Mouse (Mus musculus) myocyte (in vitro differentiated cells): ENCODE results near the gene A730061H03Rik. TPM values are rescaled to one million over a fixed set of nuclear protein-coding genes. Genes with fewer than 3 reads are reported as not detected.

ENCODE experiments used
- H3K27me3 ChIP-seq: one replicate; pipeline ENCODE4 v1.6.1; 2011; ENCODE audit not compliant: control insufficient read depth, insufficient read depth, insufficient read length
- H3K36me3 ChIP-seq: one replicate; pipeline ENCODE4 v1.6.1; 2011; ENCODE audit not compliant: control insufficient read depth, insufficient read depth
- H3K4me2 ChIP-seq: one replicate; pipeline ENCODE4 v1.6.1; 2011; ENCODE audit warnings: low read depth, control low read depth
- H3K4me3 ChIP-seq: one replicate; pipeline ENCODE4 v1.5.1; 2011; ENCODE audit warnings: mild to moderate bottlenecking, control low read depth, moderate library complexity
- H3K79me2 ChIP-seq: one replicate; pipeline ENCODE4 v1.6.1; 2011; ENCODE audit not compliant: control insufficient read depth, insufficient read depth
- H3ac ChIP-seq: one replicate; pipeline ENCODE4 v1.6.1; 2011; ENCODE audit not compliant: control insufficient read depth, insufficient read length
- CEBPB ChIP-seq: IDR thresholded peaks from 2 replicates; pipeline ENCODE4 v1.6.1; 2011; ENCODE audit warnings: mild to moderate bottlenecking, moderate library complexity; ENCODE audit not compliant: poor library complexity, insufficient read depth, severe bottlenecking
- E2F4 ChIP-seq: IDR thresholded peaks from one replicate; pipeline ENCODE4 v1.6.1; 2011; ENCODE audit warnings: mild to moderate bottlenecking, control low read depth, moderate library complexity; ENCODE audit not compliant: insufficient read depth
- MAX ChIP-seq: IDR thresholded peaks from one replicate; pipeline ENCODE4 v1.6.1; 2011; ENCODE audit warnings: low read depth, mild to moderate bottlenecking, control low read depth
- MYOD1 ChIP-seq, 3 experiments: IDR thresholded peaks; one replicate each; pipeline ENCODE4 v1.6.1; 2011; ENCODE audit warnings: control low read depth in 2 of 3, low read depth in 2 of 3, mild to moderate bottlenecking in 2 of 3, moderate library complexity in 1 of 3; ENCODE audit not compliant: insufficient read length in 2 of 3, control insufficient read depth in 1 of 3
- MYOG ChIP-seq, 3 experiments: IDR thresholded peaks; one replicate each; pipeline ENCODE4 v1.6.1; 2011; ENCODE audit warnings: control low read depth in 2 of 3, low read depth in 2 of 3, mild to moderate bottlenecking in 2 of 3; ENCODE audit not compliant: insufficient read length in 2 of 3, control insufficient read depth in 1 of 3, insufficient read depth in 1 of 3
- POLR2A ChIP-seq: IDR thresholded peaks from one replicate; pipeline ENCODE4 v1.6.1; 2011; ENCODE audit warnings: low read depth, mild to moderate bottlenecking, control low read depth, moderate library complexity; ENCODE audit not compliant: insufficient read length
- POLR2AphosphoS2 ChIP-seq: IDR thresholded peaks from one replicate; pipeline ENCODE4 v1.6.1; 2011; ENCODE audit warnings: low read depth, control low read depth; ENCODE audit not compliant: insufficient read length
- REST ChIP-seq: IDR thresholded peaks from one replicate; pipeline ENCODE4 v1.6.1; 2011; ENCODE audit warnings: mild to moderate bottlenecking, control low read depth, moderate library complexity; ENCODE audit not compliant: insufficient read depth, insufficient read length
- SRF ChIP-seq: IDR thresholded peaks from one replicate; pipeline ENCODE4 v1.6.1; 2011; ENCODE audit warnings: low read depth; ENCODE audit not compliant: control insufficient read depth, insufficient read length
- TCF12 ChIP-seq: IDR thresholded peaks from one replicate; pipeline ENCODE4 v1.6.1; 2011; ENCODE audit warnings: mild to moderate bottlenecking, control low read depth; ENCODE audit not compliant: poor library complexity, insufficient read depth, severe bottlenecking
- TCF3 ChIP-seq: IDR thresholded peaks from one replicate; pipeline ENCODE4 v1.6.1; 2011; ENCODE audit warnings: low read depth, control low read depth; ENCODE audit not compliant: insufficient read length
- USF1 ChIP-seq: IDR thresholded peaks from one replicate; pipeline ENCODE4 v1.6.1; 2011; ENCODE audit warnings: low read depth, mild to moderate bottlenecking, control low read depth, moderate library complexity
- polyA plus RNA-seq: library from polyadenylated mRNA; unstranded; fragments of >200 nt; fragmentation: generic; extraction: Trizol; gene quantifications from one replicate; pipeline ENCODE4 v1.2.1, GENCODE M21; 2012; ENCODE audit warnings: missing spikeins

Gene A730061H03Rik
- polyA plus RNA-seq, 1 experiment = 0.48 TPM

DNA sequence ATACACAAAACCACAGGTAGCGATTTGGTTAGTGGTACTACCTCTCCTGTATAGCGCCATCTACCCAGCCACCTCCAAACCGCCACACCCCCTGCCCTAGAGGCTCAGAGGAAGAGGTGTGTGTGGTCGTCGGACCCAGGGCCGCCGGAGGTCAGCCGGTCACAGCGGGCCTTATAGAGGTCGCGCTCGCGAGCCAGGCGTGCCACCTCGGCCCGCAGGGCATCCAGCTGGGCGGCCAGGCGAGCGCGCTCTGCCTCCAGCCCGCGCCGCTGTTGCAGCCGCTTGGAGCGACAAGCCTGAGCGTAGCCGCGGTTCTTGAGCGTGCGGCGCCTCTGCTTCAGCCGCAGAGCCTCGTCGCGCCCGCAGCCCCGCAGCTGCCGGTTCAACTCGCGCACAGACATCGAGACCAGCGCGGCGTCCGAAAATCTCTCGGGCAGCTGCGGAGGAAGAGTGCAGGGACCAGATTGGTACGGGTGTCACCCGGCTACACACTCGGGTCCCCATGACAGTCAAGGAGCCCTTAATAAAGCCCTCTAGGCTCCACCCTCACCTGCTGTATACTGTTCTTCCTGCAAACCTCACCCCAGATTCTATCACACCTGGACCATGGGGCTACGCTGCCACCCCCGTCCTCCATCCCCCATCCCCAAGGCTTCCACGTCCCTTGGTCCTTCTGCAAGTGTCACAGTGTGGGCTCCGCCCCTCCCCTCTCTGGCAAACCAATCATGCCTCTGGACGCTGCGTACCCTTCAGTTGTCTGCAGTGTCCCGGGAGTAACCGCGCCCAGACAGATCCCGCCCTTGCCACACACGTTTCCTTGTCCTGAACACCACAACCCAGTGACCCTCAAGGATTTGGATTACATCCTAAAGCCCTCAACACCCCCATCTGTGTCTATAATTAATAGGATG lies 39.5 kb downstream of the A730061H03Rik start:
- Histone ChIP-seq H3K27me3 (peaks cover 84% of the 10 kb centered on the region), H3K36me3 (no peaks in the 10 kb centered on the region), H3K4me3 (no peak overlapping the region), H3ac (no peak overlapping the region), H3K79me2 (no peaks in the 10 kb centered on the region), H3K4me2 (no peak overlapping the region)
- TF ChIP-seq USF1 = no peak
- no peak for TF ChIP-seq MAX
- TF ChIP-seq CEBPB = no peak
- no peak for TF ChIP-seq TCF3

DNA sequence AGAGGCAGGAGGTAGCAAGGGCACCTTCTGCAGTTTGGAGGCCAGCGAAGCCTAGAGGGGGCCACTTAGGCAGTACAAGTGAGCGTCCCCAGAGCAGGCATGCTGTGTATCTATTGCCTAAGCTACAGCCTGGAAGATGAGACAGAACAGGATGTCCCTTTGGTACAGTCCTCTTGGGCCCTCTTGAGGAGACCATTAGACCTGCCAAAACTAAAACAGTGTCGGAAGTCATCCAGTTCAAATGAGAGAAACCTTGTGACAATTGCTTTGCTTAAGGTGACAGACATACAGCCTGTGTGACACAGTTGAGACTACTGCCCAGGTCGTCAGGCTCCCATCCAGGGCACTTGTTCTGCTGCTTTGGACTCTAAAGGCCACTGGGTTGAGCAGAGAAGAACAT lies 40.6 kb downstream of the A730061H03Rik start:
- Histone ChIP-seq H3K4me2 (no peak overlapping the region), H3K36me3 (no peaks in the 10 kb centered on the region), H3K79me2 (no peaks in the 10 kb centered on the region), H3K4me3 (no peak overlapping the region), H3ac (no peak overlapping the region), H3K27me3 (peaks cover 92% of the 10 kb centered on the region)
- TF ChIP-seq CEBPB = no peak
- no peak for TF ChIP-seq MAX
- TF ChIP-seq MYOD1 (IDR thresholded peaks at IDR 0.05; ENCODE audit: control insufficient read depth in 1 of 3, insufficient read length in 2 of 3, low read depth in 2 of 3) = no peak
- no peak for TF ChIP-seq POLR2A
- no peak for TF ChIP-seq SRF

GRCm38 (mm10) chr14:55518897-55519296 lies 41.3 kb downstream of the A730061H03Rik start:
- no peak overlapping the region for H3K4me3 ChIP-seq
- H3K27me3 ChIP-seq = peaks cover 92% of the 10 kb centered on the region
- H3K4me2 ChIP-seq = no peak overlapping the region
- no peak for TF ChIP-seq MAX
- no peak for TF ChIP-seq POLR2A
- TF ChIP-seq POLR2AphosphoS2 = no peak
- TF ChIP-seq E2F4 = no peak
- no peak for TF ChIP-seq TCF12
- TF ChIP-seq CEBPB = no peak
- TF ChIP-seq MYOG (IDR thresholded peaks at IDR 0.05; ENCODE audit: control insufficient read depth in 1 of 3, insufficient read depth in 1 of 3, insufficient read length in 2 of 3, low read depth in 2 of 3) = no peak
- no peak for TF ChIP-seq TCF3
- no peak for TF ChIP-seq SRF
- no peak for TF ChIP-seq REST
- no peak for TF ChIP-seq MYOD1 (IDR thresholded peaks at IDR 0.05; ENCODE audit: control insufficient read depth in 1 of 3, insufficient read length in 2 of 3, low read depth in 2 of 3)
- no peak for TF ChIP-seq USF1
- H3K36me3 ChIP-seq = no peaks in the 10 kb centered on the region
- H3K79me2 ChIP-seq = no peaks in the 10 kb centered on the region
- H3ac ChIP-seq = no peak overlapping the region

GRCm38 (mm10) chr14:55515846-55516245 lies 44.4 kb downstream of the A730061H03Rik start:
- peaks cover 99% of the 10 kb centered on the region for H3K27me3 ChIP-seq
- H3ac ChIP-seq = no peak overlapping the region
- no peak overlapping the region for H3K4me3 ChIP-seq
- H3K79me2 ChIP-seq = no peaks in the 10 kb centered on the region
- no peaks in the 10 kb centered on the region for H3K36me3 ChIP-seq
- TF ChIP-seq SRF = no peak
- no peak for TF ChIP-seq MAX
- TF ChIP-seq E2F4 = no peak
- H3K4me2 ChIP-seq = no peak overlapping the region

GRCm38 (mm10) chr14:55513927-55514326 lies 46.3 kb downstream of the A730061H03Rik start:
- Histone ChIP-seq H3ac (no peak overlapping the region), H3K79me2 (no peaks in the 10 kb centered on the region), H3K4me2 (no peak overlapping the region), H3K4me3 (no peak overlapping the region), H3K36me3 (no peaks in the 10 kb centered on the region), H3K27me3 (peaks cover 99% of the 10 kb centered on the region)
- TF ChIP-seq POLR2A (no peak), MYOG (IDR thresholded peaks at IDR 0.05; ENCODE audit: control insufficient read depth in 1 of 3, insufficient read depth in 1 of 3, insufficient read length in 2 of 3, low read depth in 2 of 3) (no peak), TCF3 (no peak), MYOD1 (IDR thresholded peaks at IDR 0.05; ENCODE audit: control insufficient read depth in 1 of 3, insufficient read length in 2 of 3, low read depth in 2 of 3) (no peak), SRF (no peak), CEBPB (no peak), REST (no peak), TCF12 (no peak), POLR2AphosphoS2 (no peak), MAX (no peak), USF1 (no peak)
